Mouse (Mus musculus): ENCODE results near the gene Inafm2. TPM values are rescaled to one million over a fixed set of nuclear protein-coding genes. Genes with fewer than 3 reads are reported as not detected.

The Inafm2 gene
- polyA plus RNA-seq, 1 experiment from 2014 or later = 19.8 TPM

DNA sequence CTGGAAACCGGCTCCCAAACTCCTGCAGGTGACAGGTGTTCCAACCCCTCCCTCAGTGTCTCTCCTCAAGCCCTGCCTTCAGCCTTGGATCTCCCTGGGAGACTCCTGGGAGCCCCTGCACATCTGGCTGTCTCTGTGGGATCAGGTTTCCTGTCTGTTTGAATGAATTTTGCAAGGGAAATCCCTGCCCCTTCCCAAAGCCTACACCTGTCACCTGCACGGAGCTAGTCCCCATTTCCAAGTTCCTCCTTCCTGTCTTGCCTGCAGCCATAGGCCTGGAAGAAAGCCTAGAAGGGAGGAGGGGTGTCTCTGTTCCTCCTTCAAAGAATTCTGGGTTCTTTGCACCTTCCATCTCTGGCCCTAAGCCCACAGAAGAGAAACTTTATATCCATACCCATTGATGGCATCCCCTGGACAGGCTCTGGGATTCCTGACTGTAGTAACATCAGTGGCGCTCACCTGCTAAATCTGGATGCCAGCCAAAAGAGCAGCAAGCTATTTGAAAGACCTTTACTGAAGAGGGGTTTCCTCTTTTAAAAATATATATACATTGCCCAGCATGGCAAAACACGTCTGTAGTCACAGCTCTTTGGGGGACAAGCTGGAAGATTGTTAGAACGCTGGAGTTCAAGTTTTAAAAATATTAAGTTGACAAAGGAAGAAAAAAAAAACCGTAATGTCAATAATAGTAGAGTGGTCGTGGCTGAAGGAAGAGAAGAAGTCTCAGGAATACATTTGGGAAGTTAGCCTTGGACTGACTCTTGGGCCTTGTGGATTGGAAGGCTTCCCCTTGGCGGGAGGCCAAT is 15.5 kb upstream of the Inafm2 start:
- Histone ChIP-seq H3K36me3 (replicated peaks) (no peaks in the 10 kb centered on the region), H3K4me3 (no peak overlapping the region), H3K9me3 (no peaks in the 10 kb centered on the region), H3K27me3 (ENCODE audit: poor library complexity, severe bottlenecking) (peaks cover 85% of the 10 kb centered on the region), H3K27ac (no peak overlapping the region), H3K4me1 (peaks cover 18% of the 10 kb centered on the region)
- no peak for DNase-seq (ENCODE audit: extremely low spot score, low spot score)
- 24% methylated on average over 8 of the region's 8 CpGs for WGBS

DNA sequence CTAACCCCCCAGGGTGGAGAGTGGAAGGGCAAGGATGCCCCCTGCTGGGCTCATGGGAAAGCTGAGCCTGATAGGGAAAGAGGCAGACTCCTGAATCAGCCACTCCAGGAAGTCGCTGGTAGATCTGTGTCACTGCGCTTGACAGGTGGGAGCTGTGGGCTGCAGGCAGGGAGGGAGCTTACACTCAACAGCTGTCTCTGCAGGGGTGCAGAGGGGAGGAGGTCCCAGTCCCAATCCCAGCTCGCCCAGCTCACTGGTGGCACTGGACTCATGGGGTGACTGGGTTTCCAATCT is 15.0 kb upstream of the Inafm2 start:
- H3K9me3 ChIP-seq = no peaks in the 10 kb centered on the region
- H3K27me3 ChIP-seq (ENCODE audit: poor library complexity, severe bottlenecking) = peaks cover 85% of the 10 kb centered on the region
- H3K27ac ChIP-seq = no peak overlapping the region
- DNase-seq (ENCODE audit: extremely low spot score, low spot score) = no peak
- peaks cover 18% of the 10 kb centered on the region for H3K4me1 ChIP-seq
- H3K4me3 ChIP-seq = no peak overlapping the region
- no peaks in the 10 kb centered on the region for H3K36me3 ChIP-seq (replicated peaks)
- WGBS = 2% methylated on average over 3 of the region's 3 CpGs

DNA sequence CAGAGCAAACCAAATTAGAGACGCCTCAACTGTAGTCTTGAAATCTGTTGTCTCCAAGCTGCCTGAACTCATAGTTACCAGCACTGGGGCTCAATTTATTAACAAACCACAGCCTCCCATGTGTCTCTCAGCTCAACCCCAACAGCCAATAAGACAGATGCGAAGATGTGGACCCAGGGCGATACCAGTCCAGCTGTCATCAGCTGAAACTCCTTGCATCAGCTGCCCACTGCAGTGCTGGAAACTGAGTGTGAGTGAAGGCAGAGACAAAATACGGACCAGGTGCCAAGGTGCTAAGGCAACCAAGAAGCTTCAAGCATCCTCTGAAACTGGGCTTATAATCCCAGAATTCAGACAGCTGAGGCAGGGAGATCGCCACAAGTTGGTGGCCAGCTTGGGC is 13.6 kb upstream of the Inafm2 start:
- Histone ChIP-seq H3K27me3 (ENCODE audit: poor library complexity, severe bottlenecking) (peaks cover 77% of the 10 kb centered on the region), H3K36me3 (replicated peaks) (no peaks in the 10 kb centered on the region), H3K9me3 (no peaks in the 10 kb centered on the region), H3K27ac (no peak overlapping the region), H3K4me1 (peaks cover 18% of the 10 kb centered on the region), H3K4me3 (no peak overlapping the region)
- WGBS = 87% methylated on average over 5 of the region's 5 CpGs
- no peak for DNase-seq (ENCODE audit: extremely low spot score, low spot score)

DNA sequence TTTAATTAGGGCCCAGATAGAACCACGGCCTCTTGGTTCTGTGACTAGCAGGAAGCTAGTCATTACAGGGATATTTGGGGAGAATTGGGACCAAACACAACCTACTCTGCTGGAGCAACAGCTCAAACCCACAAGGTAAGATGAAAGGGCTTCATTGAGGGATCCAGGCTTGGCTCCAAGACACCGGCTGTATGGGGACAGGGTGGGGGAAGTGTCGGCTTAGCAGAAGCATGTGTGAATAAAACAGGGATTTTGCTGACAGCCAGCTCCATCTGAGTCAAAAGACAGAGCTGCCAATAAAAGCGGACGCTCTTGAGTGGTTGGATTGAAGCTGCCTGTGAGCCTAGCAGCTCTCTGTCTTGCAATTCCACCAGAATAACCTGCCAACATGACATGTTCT is 12.2 kb upstream of the Inafm2 start:
- H3K36me3 ChIP-seq (replicated peaks) = no peaks in the 10 kb centered on the region
- no peak overlapping the region for H3K4me3 ChIP-seq
- no peaks in the 10 kb centered on the region for H3K9me3 ChIP-seq
- WGBS = 64% methylated on average over 5 of the region's 5 CpGs
- peaks cover 64% of the 10 kb centered on the region for H3K27me3 ChIP-seq (ENCODE audit: poor library complexity, severe bottlenecking)
- no peak for DNase-seq (ENCODE audit: extremely low spot score, low spot score)
- H3K27ac ChIP-seq = no peak overlapping the region
- H3K4me1 ChIP-seq = peaks cover 14% of the 10 kb centered on the region

DNA sequence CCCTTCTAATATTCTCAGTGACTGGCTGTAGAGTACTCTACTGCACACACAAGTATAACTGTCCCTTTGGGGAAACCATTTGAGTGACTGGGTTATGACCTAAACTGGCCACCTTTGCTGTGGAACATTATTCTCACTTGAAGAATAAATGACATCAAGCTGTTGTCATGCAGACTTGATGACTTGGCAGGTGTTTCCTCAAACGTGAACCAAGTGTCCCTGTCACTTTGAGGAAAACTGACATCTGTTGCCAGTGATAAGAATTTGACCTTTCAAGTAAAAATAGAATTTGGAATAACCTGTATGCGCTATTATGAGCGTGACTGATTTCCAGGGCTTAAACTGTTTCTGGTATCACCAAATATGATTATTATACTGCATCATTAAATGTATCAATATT is 5.2 kb upstream of the Inafm2 start:
- Histone ChIP-seq H3K9me3 (no peaks in the 10 kb centered on the region), H3K27ac (no peak overlapping the region), H3K36me3 (replicated peaks) (no peaks in the 10 kb centered on the region), H3K4me1 (peaks cover 11% of the 10 kb centered on the region), H3K4me3 (no peak overlapping the region), H3K27me3 (ENCODE audit: poor library complexity, severe bottlenecking) (peaks cover 43% of the 10 kb centered on the region)
- WGBS = 78% methylated on average over 3 of the region's 3 CpGs
- no peak for DNase-seq (ENCODE audit: extremely low spot score, low spot score)

DNA sequence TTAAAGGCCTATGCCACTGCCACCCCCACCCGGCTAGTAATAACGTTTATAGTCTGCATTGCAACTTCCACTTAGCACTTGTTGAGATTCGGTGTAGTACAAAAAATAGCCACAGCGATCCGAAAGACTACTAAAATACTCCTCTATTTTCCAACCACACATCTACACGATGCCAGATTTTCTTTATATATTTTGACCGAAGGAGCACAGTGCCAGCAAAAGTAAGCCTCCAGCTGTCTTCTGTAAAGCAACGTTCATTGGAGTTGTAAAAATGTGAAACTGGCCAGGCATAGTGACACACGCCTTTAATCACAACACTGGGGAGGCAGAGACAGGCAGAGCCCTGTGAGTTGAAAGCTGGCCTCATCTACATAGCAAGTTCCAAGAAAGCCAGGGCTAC is 4.4 kb upstream of the Inafm2 start:
- no peak for DNase-seq (ENCODE audit: extremely low spot score, low spot score)
- Histone ChIP-seq H3K4me3 (no peak overlapping the region), H3K36me3 (replicated peaks) (no peaks in the 10 kb centered on the region), H3K9me3 (no peaks in the 10 kb centered on the region), H3K27ac (no peak overlapping the region), H3K4me1 (peaks cover 15% of the 10 kb centered on the region), H3K27me3 (ENCODE audit: poor library complexity, severe bottlenecking) (peaks cover 39% of the 10 kb centered on the region)
- WGBS = 79% methylated on average over 9 of the region's 9 CpGs

DNA sequence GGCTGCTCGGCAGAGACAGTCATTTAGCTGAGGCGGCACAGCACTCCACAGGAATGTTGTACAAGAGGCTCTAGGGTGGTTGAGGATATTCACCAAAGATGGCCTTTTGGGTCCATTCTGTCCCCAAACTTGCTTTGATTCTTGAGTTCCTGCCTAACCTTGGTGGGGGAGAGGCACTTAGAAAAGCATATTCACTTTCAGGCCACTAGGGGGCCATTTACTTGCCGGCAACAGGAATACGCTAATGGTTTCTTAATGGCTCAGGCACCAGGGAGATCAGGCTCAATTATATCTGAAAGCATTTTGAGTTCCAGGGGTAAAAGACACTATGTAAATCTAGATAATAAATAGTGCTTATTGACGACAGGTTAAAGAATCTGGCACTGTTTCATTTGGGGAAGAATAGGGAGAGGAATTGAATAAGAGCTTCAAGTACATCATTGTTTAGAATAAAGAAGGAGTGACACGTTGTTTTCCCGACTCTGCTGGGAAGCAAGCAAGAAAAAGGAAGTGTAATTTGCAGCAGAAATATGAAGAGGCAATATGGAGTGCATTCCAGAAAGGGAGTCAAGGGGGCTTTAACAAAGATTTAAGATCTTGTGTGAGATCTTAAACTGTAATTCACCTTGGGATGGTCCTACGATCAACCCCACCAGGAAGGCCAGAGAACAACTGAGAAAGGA is 2.2 kb upstream of the Inafm2 start:
- H3K27me3 ChIP-seq (ENCODE audit: poor library complexity, severe bottlenecking) = peaks cover 52% of the 10 kb centered on the region
- no peak overlapping the region for H3K27ac ChIP-seq
- H3K36me3 ChIP-seq (replicated peaks) = no peaks in the 10 kb centered on the region
- 32% methylated on average over 8 of the region's 8 CpGs for WGBS
- DNase-seq (ENCODE audit: extremely low spot score, low spot score) = no peak
- H3K4me3 ChIP-seq = no peak overlapping the region
- no peaks in the 10 kb centered on the region for H3K9me3 ChIP-seq
- H3K4me1 ChIP-seq = peaks cover 37% of the 10 kb centered on the region

DNA sequence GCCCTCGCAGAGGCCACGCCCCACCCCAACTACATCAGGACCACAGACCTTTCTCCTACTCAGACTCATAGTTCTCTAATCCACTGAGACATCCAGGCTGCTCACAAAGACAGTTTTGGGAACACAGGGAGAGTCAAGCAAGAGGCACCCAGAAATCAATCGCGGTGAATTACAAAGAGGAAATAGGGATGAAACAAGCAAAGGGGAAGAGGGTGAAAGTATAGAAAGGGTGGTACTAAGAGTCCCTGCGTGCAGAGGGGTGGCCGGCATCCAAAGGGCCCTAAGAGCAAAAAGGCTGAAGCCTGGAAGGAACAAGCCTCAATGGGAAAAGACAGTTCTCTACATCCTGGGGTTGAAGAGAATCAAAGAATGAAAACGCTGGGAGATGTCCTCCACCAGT is 937 bp upstream of the Inafm2 start:
- Histone ChIP-seq H3K9me3 (no peaks in the 10 kb centered on the region), H3K27ac (no peak overlapping the region), H3K4me3 (peak overlapping the region; percentile 95), H3K27me3 (ENCODE audit: poor library complexity, severe bottlenecking) (peaks cover 64% of the 10 kb centered on the region), H3K36me3 (replicated peaks) (peaks cover 10% of the 10 kb centered on the region; the same call in 1 of the 2 replicates), H3K4me1 (peaks cover 50% of the 10 kb centered on the region)
- WGBS = 4% methylated on average over 7 of the region's 7 CpGs
- no peak for DNase-seq (ENCODE audit: extremely low spot score, low spot score)

DNA sequence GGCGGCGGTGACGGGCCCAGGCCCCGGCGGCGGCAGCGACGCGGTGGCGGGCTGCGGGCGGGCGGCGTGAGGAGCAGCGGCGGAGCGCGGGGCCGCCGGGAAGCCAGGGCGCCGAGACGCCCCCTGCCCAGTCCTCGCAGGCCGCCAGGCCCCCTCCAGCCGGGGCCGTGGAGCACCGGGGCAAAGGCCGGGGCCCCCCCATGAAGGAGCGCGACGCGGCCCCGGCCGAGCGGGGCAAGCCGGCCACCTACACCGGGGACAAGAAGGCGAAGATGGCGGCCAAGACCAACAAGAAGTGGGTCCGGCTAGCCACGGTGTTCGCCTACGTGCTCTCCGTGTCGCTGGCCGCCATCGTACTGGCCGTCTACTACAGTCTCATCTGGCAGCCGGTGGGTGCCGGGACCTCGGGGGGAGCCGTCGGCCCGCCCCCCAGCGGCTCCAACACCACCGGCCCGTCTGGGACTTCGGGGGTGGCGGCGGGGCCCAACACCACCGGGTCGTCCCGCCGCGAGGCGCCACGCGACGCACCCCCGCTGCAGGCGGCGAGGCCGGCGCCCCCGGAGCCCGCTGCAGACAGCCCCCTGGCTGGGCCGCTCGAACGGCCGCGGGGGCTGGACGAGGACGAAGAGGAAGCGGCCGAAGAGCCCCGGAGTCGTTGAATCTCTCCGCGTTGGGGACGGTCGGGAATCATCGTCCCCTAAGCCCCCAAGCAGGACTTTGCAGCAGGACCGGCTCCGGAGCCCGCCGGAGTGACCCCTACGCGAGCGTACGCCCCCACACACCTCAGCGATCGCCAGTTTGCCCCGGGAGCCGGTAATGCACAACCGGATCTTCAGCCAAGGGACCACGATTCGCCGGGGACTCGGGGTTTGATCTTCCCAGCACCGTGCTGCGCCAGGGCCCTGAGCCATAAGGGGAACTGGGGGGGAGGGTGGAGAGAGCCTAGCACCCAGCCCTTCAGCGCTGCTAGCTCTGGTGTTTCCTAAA is 650 bp downstream of the Inafm2 start:
- H3K27me3 ChIP-seq (ENCODE audit: poor library complexity, severe bottlenecking) = peaks cover 78% of the 10 kb centered on the region
- peak; percentile 62 for DNase-seq (ENCODE audit: extremely low spot score, low spot score)
- H3K27ac ChIP-seq = peak overlapping the region; percentile 90
- H3K4me1 ChIP-seq = peaks cover 59% of the 10 kb centered on the region
- H3K4me3 ChIP-seq = peak overlapping the region; percentile 95
- WGBS = under 1% methylated on average over 113 of the region's 113 CpGs
- no peaks in the 10 kb centered on the region for H3K9me3 ChIP-seq
- H3K36me3 ChIP-seq (replicated peaks) = peaks cover 14% of the 10 kb centered on the region

DNA sequence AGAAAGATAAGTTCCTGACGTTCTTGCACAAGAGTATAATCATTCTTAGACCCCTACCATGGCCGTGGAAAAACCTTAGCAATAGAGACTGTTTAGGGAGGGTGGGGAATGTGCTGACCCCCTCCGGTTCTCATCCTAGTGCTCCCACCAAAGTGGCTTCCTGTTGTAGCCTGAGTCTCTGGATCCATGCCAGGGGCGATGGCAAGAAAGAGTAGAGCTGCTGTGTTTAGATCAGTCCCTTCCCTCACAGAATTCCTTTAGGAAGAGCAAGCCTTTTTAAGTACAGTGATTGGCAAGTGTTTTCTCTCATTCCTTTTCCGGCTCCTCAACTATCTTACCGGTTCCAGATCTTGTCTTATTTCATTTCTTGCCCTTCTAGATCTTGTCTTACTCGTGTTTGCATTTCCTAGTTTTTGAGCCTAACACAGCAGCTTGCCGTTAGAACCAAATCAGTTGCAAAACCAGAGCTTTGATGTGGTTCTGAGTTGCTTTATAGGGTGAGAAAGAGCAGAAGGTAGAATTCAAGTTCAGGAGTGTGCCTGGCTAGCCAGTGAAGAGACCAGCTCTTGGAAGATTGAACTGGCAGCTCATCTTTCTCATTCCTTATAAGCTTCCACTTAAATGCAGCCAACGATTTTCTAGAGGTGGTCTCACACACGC is 1.9 kb downstream of the Inafm2 start:
- no peak for DNase-seq (ENCODE audit: extremely low spot score, low spot score)
- 46% methylated on average over 10 of the region's 10 CpGs for WGBS
- Histone ChIP-seq H3K9me3 (no peaks in the 10 kb centered on the region), H3K27ac (no peak overlapping the region), H3K4me1 (peaks cover 66% of the 10 kb centered on the region), H3K27me3 (ENCODE audit: poor library complexity, severe bottlenecking) (peaks cover 82% of the 10 kb centered on the region), H3K4me3 (peak overlapping the region; percentile 95), H3K36me3 (replicated peaks) (peaks cover 14% of the 10 kb centered on the region)

DNA sequence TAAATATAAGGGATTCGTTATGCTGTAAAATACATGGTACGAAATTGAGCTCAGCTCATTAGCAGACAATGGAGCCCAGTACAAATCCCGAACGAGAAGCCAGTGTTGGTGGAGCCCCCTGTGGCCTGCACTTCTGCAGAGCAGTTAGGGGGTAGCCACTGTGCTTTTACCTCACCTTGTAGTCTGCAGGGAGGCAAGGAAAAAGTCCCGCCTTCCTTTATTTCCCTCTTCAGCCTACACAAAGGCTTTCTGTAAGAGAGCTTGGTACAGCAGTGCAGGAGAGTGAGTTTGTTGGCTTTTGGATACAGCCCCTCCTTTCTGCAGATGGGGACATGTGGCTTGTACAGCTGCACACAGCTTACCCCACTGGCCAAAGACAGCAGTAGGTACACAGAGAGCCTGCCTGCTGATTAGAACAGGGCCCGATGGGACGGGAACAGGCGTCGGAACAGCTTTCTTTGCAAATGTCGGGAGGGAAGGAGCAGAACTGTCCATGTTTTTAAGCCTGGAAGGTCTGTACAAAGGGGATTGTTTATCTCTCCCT is 3.9 kb downstream of the Inafm2 start:
- Histone ChIP-seq H3K4me1 (peaks cover 66% of the 10 kb centered on the region), H3K27ac (no peak overlapping the region)
- peak; percentile 35 for DNase-seq (ENCODE audit: extremely low spot score, low spot score)

DNA sequence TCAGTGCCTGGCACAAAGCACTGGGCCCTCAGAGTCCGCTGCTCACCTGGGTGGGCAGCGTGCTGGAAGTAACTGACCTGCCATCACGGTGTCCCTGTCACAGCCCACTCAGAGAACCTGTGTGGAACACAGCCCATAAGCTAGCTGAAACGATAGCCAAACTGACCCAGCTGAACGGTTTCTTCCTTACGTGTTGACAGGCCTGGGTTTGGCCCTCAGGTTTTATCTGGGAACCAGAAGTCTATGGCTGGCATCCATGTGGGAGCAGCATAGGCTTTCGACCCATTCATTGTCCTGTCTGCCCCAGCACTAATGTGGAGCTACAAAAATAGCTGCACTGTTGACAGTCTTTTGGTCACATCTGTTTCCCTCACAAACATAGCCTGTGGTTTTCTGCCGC is 4.9 kb downstream of the Inafm2 start:
- H3K27me3 ChIP-seq (ENCODE audit: poor library complexity, severe bottlenecking) = peaks cover 64% of the 10 kb centered on the region
- H3K4me3 ChIP-seq = no peak overlapping the region
- H3K27ac ChIP-seq = no peak overlapping the region
- DNase-seq (ENCODE audit: extremely low spot score, low spot score) = no peak
- H3K36me3 ChIP-seq (replicated peaks) = peaks cover 14% of the 10 kb centered on the region
- 88% methylated on average over 8 of the region's 8 CpGs for WGBS
- peaks cover 56% of the 10 kb centered on the region for H3K4me1 ChIP-seq
- no peaks in the 10 kb centered on the region for H3K9me3 ChIP-seq

More for the DNA sequence above, 3.9 kb downstream of the Inafm2 start:
- Histone ChIP-seq H3K36me3 (replicated peaks) (peaks cover 14% of the 10 kb centered on the region), H3K4me3 (peak overlapping the region; percentile 18), H3K27me3 (ENCODE audit: poor library complexity, severe bottlenecking) (peaks cover 69% of the 10 kb centered on the region), H3K9me3 (no peaks in the 10 kb centered on the region)
- WGBS = 22% methylated on average over 10 of the region's 10 CpGs
